Mouse (Mus musculus) stomach, embryonic 15.5 days (tissue): Measurements from ENCODE around the gene Tuft1. TPM values are rescaled to one million over a fixed set of nuclear protein-coding genes. Genes with fewer than 3 reads are reported as not detected.
A peak's percentile ranks its signal among the peaks of the same experiment; 100 is the strongest.
"Not testable (repeated sequence)": the region's sequence is repeated elsewhere in the genome, so short reads cannot be mapped to it uniquely, and the experiment has no call there.

Source experiments
- ATAC-seq: fragments of 200-750 bp; cut with Nextera tagmentation; 2 replicates; pipeline ENCODE4 v1.8.0; 2017; ENCODE audit warnings: low read depth, moderate number of reproducible peaks, moderate TSS enrichment; ENCODE audit not compliant: insufficient read depth, low FRiP score
- H3K27ac ChIP-seq: fragments of 300-500 bp; sonication (generic); 2 replicates; pipeline ENCODE4 v1.5.1; 2015; ENCODE audit warnings: mild to moderate bottlenecking, inconsistent platforms
- H3K27me3 ChIP-seq: fragments of 300-500 bp; sonication (generic); replicated peaks from 2 replicates; pipeline ENCODE4 v1.6.1; 2015; ENCODE audit warnings: inconsistent platforms
- H3K36me3 ChIP-seq: fragments of 300-500 bp; sonication (generic); 2 replicates; pipeline ENCODE4 v1.6.1; 2015; ENCODE audit warnings: inconsistent platforms
- H3K4me1 ChIP-seq: fragments of 300-500 bp; sonication (generic); 2 replicates; pipeline ENCODE4 v1.6.1; 2015; ENCODE audit warnings: inconsistent platforms
- H3K4me2 ChIP-seq: fragments of 300-500 bp; sonication (generic); 2 replicates; pipeline ENCODE4 v1.6.1; 2015; ENCODE audit warnings: mild to moderate bottlenecking, inconsistent platforms
- H3K4me3 ChIP-seq: fragments of 300-500 bp; sonication (generic); replicated peaks from 2 replicates; pipeline ENCODE4 v1.5.1; 2015; ENCODE audit warnings: inconsistent platforms
- H3K9ac ChIP-seq: fragments of 300-500 bp; sonication (generic); 2 replicates; pipeline ENCODE4 v1.6.1; 2015; ENCODE audit warnings: inconsistent platforms
- H3K9me3 ChIP-seq: fragments of 300-500 bp; sonication (generic); 2 replicates; pipeline ENCODE4 v1.6.1; 2016; ENCODE audit warnings: inconsistent platforms
- WGBS: fragments of 180-500 bp; shearing (Covaris S2); methylation state at CpG from one replicate; pipeline ENCODE4 v1.1.7; 2015; 5-methylcytosine and 5-hydroxymethylcytosine counted together
- polyA plus RNA-seq: library from polyadenylated mRNA; unstranded; fragments of >200 nt; fragmentation: Nextera tagmentation; extraction: Ambion mirVana; gene quantifications from 2 replicates; pipeline ENCODE4 v1.2.1, GENCODE M21; 2015

The Tuft1 gene
- polyA plus RNA-seq, 1 experiment from 2014 or later, result 13.7 TPM

- not testable (repeated sequence) for H3K27me3 ChIP-seq, H3K36me3 ChIP-seq, H3K9me3 ChIP-seq, H3K27ac ChIP-seq, H3K4me1 ChIP-seq
- H3K4me3 ChIP-seq, result peak overlapping the region; percentile 45
- 4% methylated on average over 25 of the region's 47 CpGs for WGBS
- H3K9ac ChIP-seq, result 0 out of 2 replicates have a peak overlapping the region, but pooled peaks have one; percentile 34
- ATAC-seq, result peak; percentile 42; the same call in 1 of the 2 replicates
- H3K4me2 ChIP-seq, result peak overlapping the region; percentile 71
Measured at GRCm38 (mm10) chr3:94657852-94658739, 576 bp downstream of the Tuft1 start.

- H3K9me3 ChIP-seq, H3K4me2 ChIP-seq, H3K9ac ChIP-seq, ATAC-seq, H3K36me3 ChIP-seq, H3K4me3 ChIP-seq, H3K27ac ChIP-seq, H3K27me3 ChIP-seq: not testable (repeated sequence)
- H3K4me1 ChIP-seq, result peaks cover 17% of the 10 kb centered on the region
- 76% methylated on average over 1 of the region's 1 CpGs for WGBS
Measured at GRCm38 (mm10) chr3:94653967-94654366, 4.7 kb downstream of the Tuft1 start.

DNA sequence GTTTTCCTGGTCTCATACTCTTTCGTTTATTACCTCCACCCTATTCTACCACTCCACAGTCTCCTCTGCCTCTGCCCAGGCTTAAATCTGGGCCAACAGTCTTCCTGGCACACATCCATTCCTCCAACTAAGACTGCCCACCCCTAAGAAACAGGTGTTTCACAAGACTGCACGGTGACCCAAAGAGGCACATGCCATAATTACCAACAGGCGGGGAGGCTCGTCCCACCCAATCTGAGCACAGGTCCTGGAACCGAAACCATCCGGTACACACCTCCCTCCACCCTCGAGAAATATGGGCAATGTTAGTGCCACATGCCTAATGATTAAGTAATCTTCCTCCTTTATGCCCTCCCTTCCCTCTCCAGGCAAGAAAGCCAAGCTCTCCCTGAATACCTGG, 8.3 kb downstream of the Tuft1 start:
- Histone ChIP-seq H3K9ac (no peak overlapping the region), H3K4me2 (no peak overlapping the region), H3K4me3 (no peak overlapping the region), H3K4me1 (peaks cover 16% of the 10 kb centered on the region), H3K27me3 (no peaks in the 10 kb centered on the region), H3K36me3 (no peaks in the 10 kb centered on the region), H3K27ac (peak overlapping the region; percentile 74; the same call in 1 of the 2 replicates), H3K9me3 (no peaks in the 10 kb centered on the region)
- no peak for ATAC-seq
- 68% methylated on average over 7 of the region's 7 CpGs for WGBS

DNA sequence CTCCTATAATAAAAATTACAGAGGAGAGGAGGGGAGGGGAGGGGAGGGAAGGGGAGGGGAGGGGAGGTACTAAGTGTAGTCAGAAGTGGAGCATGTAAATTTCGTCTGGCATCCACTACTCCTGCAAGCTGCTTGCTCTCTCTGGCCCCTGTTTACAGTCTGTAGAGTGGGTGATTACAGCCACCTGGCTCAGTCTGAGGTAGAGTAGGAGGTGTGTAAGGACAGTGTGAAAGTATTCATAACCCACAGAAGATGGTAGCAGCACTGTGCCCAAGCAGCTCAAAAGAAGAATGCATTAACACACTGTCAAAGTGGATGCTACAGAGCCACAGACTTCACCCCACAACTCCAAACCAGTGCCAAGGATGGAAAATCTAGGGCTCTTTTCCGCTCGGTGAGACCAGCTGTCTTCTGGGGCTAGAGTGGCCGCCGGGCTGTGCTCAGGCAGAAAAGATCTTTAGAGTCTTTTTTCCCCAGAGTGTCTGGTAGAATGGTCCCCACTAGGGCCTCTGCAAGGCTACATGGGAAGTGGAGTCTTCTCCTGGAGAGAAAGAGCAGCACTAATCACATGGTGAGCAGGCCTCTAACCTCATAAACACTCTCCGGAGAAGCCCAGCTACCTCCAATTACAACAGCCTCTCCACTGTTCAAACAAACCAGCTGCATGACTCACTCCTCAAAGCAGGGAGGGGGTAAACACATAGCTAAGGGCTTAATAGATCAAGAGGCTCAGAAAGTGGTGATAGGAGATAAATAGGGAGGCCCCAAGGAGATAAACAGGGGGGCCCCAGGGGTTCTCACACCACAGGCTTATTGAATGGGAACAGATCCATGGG, 9.7 kb downstream of the Tuft1 start:
- peak overlapping the region; percentile 28; the same call in 1 of the 2 replicates for H3K4me2 ChIP-seq
- WGBS, result 10% methylated on average over 6 of the region's 6 CpGs
- peak overlapping the region; percentile 74 for H3K27ac ChIP-seq
- no peak overlapping the region for H3K4me3 ChIP-seq
- H3K4me1 ChIP-seq, result peaks cover 16% of the 10 kb centered on the region
- ATAC-seq, result peak; percentile 95
- H3K27me3 ChIP-seq, result no peaks in the 10 kb centered on the region
- no peaks in the 10 kb centered on the region for H3K9me3 ChIP-seq
- no peak overlapping the region for H3K9ac ChIP-seq
- H3K36me3 ChIP-seq, result no peaks in the 10 kb centered on the region

- H3K9ac ChIP-seq, H3K27me3 ChIP-seq, ATAC-seq, H3K4me1 ChIP-seq, H3K9me3 ChIP-seq, H3K36me3 ChIP-seq, H3K4me3 ChIP-seq, H3K27ac ChIP-seq, H3K4me2 ChIP-seq: not testable (repeated sequence)
- WGBS, result 61% methylated on average over 2 of the region's 2 CpGs
Measured at GRCm38 (mm10) chr3:94642495-94643162, 16.0 kb downstream of the Tuft1 start, which contains the start of gene Gm10972. Gene Gm10972 (plus strand): TSS chr3:94643112.

DNA sequence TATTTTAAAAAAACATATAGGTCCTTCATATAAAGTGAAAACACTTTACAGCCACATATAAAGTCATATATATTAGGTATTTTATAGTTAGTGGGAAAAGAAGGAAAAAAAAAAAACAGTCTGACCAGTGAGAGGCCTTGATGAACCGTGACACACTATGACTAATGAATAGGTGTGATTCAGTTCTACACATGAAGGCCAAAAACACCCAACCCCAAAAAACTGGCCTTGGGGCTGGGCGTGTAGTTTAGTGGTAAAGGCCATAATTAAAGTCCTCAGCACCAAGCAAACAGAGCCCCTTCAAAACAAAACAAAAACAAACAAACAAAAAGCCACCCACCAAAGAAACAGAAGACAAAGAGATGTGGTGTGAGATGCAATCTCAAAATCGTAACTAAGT, 28.8 kb downstream of the Tuft1 start:
- 76% methylated on average over 3 of the region's 3 CpGs for WGBS

GRCm38 (mm10) chr3:94628712-94629111, 30.0 kb downstream of the Tuft1 start:
- Histone ChIP-seq H3K4me1 (no peaks in the 10 kb centered on the region), H3K9ac (no peak overlapping the region), H3K9me3 (no peaks in the 10 kb centered on the region), H3K4me3 (no peak overlapping the region), H3K27me3 (no peaks in the 10 kb centered on the region), H3K27ac (no peak overlapping the region), H3K4me2 (no peak overlapping the region), H3K36me3 (no peaks in the 10 kb centered on the region)
- WGBS, result 90% methylated on average over 5 of the region's 5 CpGs
- no peak for ATAC-seq

More for the DNA sequence above, 28.8 kb downstream of the Tuft1 start:
- ATAC-seq, result no peak
- no peak overlapping the region for H3K9ac ChIP-seq
- H3K4me3 ChIP-seq, result no peak overlapping the region
- H3K9me3 ChIP-seq, result no peaks in the 10 kb centered on the region
- H3K4me2 ChIP-seq, result no peak overlapping the region
- H3K27me3 ChIP-seq, result no peaks in the 10 kb centered on the region
- no peaks in the 10 kb centered on the region for H3K4me1 ChIP-seq
- H3K27ac ChIP-seq, result no peak overlapping the region
- no peaks in the 10 kb centered on the region for H3K36me3 ChIP-seq

GRCm38 (mm10) chr3:94624281-94624680, 34.4 kb downstream of the Tuft1 start:
- Histone ChIP-seq H3K4me2 (no peak overlapping the region), H3K9me3 (no peaks in the 10 kb centered on the region), H3K9ac (no peak overlapping the region), H3K4me1 (no peaks in the 10 kb centered on the region; the same call in 1 of the 2 replicates), H3K27me3 (no peaks in the 10 kb centered on the region), H3K36me3 (no peaks in the 10 kb centered on the region), H3K4me3 (no peak overlapping the region), H3K27ac (no peak overlapping the region)
- WGBS, result 88% methylated on average over 4 of the region's 4 CpGs
- ATAC-seq, result no peak

DNA sequence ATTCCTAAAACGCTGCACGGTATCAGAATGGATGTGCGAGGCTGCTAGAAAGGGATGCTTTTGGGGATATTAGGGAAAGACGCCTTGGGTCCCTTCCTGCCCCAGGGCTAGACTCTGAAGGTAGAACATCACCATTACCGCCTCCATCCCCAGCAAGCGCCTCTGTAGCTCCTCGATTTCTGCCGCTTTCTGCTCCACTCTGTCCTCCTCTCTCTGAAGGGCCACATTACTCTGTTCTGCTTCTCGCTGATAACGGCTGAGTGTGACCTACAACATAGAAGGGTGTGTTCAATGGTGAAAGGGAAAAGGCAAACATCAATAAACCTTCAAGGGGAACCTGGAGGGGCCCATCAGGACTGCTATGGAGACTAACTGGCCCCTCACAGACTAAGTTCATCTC, 36.1 kb downstream of the Tuft1 start:
- WGBS, result 85% methylated on average over 10 of the region's 10 CpGs

DNA sequence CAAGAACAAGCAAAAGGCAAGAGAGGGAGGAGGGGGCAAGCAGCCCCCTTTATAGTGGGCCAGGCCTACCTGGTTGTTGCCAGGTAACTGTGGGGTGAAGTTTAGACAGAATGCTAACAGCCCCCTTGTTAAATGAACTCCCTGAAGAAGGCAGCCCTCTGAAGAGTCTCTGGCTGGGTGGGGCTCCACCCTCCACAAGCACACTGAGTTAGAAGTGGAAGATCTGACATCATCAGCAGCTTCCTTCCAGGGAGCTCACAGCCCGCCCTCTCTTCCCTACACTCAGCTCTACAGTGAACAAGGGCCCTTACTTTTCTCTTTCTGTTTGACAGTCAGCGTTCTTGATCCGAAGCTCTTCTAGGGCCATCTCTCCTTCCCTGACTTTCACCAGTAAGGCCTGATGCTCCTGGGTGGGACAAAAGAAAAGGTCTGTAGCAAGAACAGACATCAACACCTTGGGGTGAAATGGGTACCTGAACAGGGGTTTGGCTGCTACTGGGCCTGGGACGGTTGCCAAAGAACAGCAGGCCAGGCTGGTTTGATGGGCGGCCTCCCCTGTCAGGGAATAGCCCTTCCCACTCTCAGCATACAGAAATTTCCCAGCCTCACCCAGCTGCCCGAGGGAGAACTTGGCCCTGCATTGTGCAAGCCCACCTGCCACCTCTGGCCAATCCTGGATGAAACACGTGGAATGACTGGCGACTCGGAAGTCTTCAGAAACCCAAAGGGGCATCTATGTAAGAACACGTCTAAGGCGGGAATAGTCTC, 36.7 kb downstream of the Tuft1 start:
- Histone ChIP-seq H3K9me3 (no peaks in the 10 kb centered on the region), H3K4me2 (no peak overlapping the region), H3K4me1 (no peaks in the 10 kb centered on the region; the same call in 1 of the 2 replicates), H3K27ac (0 out of 2 replicates have a peak overlapping the region, but pooled peaks have one; percentile 44), H3K27me3 (no peaks in the 10 kb centered on the region), H3K9ac (no peak overlapping the region), H3K36me3 (no peaks in the 10 kb centered on the region), H3K4me3 (no peak overlapping the region)
- WGBS, result 72% methylated on average over 11 of the region's 11 CpGs
- peak; percentile 80; the same call in 1 of the 2 replicates for ATAC-seq

More for the DNA sequence above, 36.1 kb downstream of the Tuft1 start:
- ATAC-seq, result peak; percentile 73
- H3K4me1 ChIP-seq, result no peaks in the 10 kb centered on the region; the same call in 1 of the 2 replicates
- no peaks in the 10 kb centered on the region for H3K36me3 ChIP-seq
- H3K27ac ChIP-seq, result no peak overlapping the region
- H3K9ac ChIP-seq, result no peak overlapping the region
- H3K4me2 ChIP-seq, result no peak overlapping the region
- H3K4me3 ChIP-seq, result no peak overlapping the region
- H3K9me3 ChIP-seq, result no peaks in the 10 kb centered on the region
- H3K27me3 ChIP-seq, result no peaks in the 10 kb centered on the region

DNA sequence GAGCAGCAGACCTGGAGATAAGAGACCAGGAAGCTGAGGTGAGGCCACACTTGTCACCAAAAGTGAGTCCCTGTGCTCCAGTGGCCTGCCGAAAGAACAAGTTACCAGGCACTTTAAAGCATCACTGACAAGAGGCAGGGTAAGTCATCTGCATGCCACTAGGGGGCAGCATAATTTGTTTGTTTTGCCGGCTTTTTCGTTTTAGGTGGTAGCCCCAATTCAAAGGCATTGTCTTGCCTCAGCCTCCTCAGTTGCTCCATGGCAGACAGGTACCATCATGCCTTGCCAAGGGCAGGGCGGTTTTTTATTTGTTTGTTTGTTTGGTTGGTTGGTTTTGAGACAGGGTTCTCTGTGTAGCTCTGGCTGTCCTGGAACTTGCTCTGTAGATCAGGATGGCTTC, 42.0 kb downstream of the Tuft1 start:
- no peak overlapping the region for H3K27ac ChIP-seq
- no peak for ATAC-seq
- no peaks in the 10 kb centered on the region for H3K9me3 ChIP-seq
- no peak overlapping the region for H3K9ac ChIP-seq
- WGBS, result 85% methylated on average over 4 of the region's 4 CpGs
- no peaks in the 10 kb centered on the region for H3K36me3 ChIP-seq
- H3K4me2 ChIP-seq, result no peak overlapping the region
- no peaks in the 10 kb centered on the region for H3K4me1 ChIP-seq
- no peaks in the 10 kb centered on the region for H3K27me3 ChIP-seq
- no peak overlapping the region for H3K4me3 ChIP-seq
